Mouse (Mus musculus) spleen, embryonic (tissue): Measurements from ENCODE around the gene Med7.
"Not testable (repeated sequence)": the region's sequence is repeated elsewhere in the genome, so short reads cannot be mapped to it uniquely, and the experiment has no call there.

Experiments used
- CTCF ChIA-PET: fragments of 350-600 bp; sonication (Branson Sonifier 250); formaldehyde crosslinking; loops from one replicate; lab custom pipeline; 2022; lab: Charles Lee

Gene Med7

DNA sequence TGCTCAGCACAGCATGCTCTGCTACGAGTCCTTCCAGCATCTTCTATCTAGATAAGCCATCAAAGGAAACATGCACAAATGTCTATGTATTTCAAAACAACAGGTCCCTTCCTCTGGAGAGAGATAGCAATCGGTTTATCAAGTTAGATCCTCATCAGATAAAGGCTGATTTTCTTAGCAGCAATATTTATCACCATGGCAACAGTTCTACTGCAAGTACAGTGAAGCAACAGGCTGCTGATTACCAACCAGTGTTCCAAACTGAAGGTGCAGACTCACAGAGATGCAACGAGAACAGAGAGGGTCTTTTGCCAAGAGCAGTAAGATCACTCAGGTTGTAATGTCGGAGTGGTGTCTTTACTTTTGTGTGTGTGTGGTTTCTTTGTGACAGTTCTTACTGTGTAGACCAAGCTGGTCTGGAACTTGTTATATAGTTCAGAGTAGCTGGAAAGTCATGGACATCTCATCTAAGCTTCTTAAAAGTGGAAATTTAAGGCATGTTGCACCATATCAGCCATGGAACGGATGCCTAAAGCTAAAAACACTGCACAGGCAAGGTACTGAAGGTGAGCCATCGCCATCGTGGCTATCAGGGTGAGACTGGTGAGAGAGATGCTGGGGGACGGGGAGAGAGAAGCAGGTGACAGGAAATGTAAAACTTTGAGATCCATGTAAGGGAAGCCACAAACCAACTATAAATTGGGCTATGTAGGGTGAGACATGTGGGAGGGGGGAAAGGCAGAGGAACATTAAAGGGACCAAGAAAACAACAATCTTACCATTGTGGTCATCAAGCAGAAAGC is 15.4 kb upstream of the Med7 start:
- CTCF ChIA-PET, result no interaction called here

GRCm38 (mm10) chr11:46428131-46428530 is 8.6 kb upstream of the Med7 start:
- CTCF ChIA-PET, result not testable (repeated sequence)

DNA sequence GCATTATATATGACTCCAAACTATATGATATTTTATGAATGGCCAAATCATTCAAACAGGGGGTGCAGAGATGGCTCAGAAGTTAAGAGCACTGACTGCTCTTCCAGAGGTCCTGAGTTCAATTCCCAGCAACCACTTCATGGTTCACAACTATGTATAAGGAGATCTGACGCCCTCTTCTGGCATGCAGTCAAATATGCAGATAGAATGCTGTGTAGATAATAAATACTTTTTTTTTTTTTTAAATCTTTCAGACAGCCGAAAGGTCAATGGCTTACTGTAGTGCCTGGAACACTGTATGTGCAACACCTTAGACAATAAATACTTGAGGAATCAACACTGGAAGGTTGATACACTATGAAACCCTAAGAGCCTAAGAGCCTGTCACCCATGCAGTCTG is 6.6 kb upstream of the Med7 start:
- CTCF ChIA-PET, result no interaction called here

GRCm38 (mm10) chr11:46431129-46431528 is 5.6 kb upstream of the Med7 start:
- CTCF ChIA-PET, result interaction anchor here (0.7 to 1.0 kb wide), 2 partner anchors 156 to 161 kb away, joined by 3 to 8 read pairs; no protein-coding TSS in a partner anchor

DNA sequence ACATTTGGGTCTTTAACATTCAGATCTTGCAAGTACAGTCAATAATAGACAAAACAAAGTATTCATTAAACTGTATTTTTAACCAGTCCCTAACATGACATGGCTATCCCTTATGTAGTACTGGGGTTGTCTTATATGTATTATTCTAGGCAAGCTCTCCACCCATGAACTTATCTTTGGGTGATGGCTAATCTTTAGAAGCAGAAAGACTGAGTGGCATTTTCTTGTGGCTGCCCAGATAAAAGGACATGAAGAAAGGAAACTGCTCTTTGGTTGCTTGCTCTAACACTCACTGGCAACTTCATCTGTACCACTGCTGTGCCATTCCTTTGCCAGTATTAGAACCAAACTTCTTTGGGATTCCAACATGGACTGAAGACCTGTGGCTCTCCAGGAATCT is 1.4 kb upstream of the Med7 start:
- CTCF ChIA-PET, result no interaction called here

DNA sequence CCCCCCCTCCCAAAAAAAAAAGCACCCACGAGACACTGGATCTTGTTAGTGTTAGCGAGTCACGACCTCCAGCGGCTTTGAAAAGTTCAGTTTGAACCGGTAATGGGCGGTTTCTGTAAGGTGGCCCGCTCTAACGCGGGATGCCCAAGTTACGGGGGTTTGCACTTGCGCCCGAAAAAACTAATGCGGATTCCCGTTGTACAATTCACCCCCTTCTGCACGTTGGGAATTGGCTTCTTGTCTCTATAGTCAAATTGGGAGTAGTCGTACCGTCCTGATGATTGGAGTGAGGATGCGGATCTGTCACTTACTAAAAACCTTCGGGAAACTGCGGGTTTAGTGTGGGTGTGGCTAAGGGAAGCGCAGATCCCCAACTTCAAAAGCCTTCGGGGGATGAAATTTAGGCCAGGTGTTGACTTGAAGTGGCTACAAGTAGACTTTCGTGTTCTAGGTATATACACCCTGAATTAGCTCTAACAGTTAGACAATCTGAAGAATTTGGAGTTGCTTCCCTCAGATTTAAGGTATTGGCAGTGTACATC is 805 bp downstream of the Med7 start:
- CTCF ChIA-PET, result no interaction called here

DNA sequence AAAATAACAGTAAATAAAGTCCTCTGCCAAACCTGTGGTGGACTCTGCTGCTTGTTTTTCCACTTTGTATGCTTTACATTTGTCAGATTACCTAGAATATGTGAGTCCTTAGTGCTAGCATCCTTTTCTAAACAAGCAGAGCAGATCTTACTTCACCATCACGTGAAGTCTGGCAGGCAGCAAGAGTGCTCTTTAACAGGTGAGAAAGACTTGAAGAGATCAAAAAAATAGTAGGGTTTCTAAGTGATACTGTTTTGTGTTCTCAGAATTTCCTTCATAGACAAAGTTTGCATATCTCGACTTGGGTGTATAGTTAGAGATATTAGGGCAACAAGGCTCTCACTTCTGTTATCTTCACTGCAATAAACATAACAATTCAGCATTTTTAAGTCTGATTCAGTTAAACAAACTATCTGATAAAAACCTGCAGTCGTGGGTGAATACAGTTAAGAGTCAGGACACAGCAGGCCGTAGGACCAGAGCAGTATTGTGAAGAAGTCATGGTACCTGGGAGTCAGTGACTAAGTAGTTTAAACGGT is 2.3 kb downstream of the Med7 start:
- CTCF ChIA-PET, result no interaction called here

DNA sequence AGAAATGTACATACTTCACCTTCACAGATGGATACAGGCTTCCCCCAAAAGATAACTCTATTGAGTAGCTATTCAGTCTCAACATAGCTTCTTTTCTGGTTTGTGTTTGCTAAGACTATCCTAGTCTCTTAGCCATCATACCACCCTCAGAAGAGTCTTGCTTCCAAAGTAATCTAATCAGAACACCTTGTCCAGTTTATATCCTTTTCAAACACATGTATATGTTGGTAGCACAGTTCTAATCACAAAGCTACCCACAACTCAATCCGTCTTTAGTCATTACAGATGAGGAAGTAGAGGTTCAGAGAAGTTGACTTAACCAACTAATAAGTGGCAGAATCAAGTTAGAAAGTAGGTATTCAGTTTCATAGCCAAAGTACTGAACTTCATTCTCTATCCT is 5.0 kb downstream of the Med7 start:
- CTCF ChIA-PET, result interaction anchor here (0.5 kb wide), 1 partner anchor 165 kb away, joined by 3 read pairs; no protein-coding TSS in a partner anchor

- CTCF ChIA-PET, result interaction anchor here (0.6 kb wide), 1 partner anchor 25 kb away, joined by 7 read pairs; no protein-coding TSS in a partner anchor
These were observed 6.4 kb downstream of the Med7 start for GRCm38 (mm10) chr11:46443152-46443551.

- CTCF ChIA-PET, result interaction anchor here (0.6 kb wide), 1 partner anchor 25 kb away, joined by 7 read pairs; no protein-coding TSS in a partner anchor
These were observed 7.3 kb downstream of the Med7 start for GRCm38 (mm10) chr11:46443979-46444378.

GRCm38 (mm10) chr11:46446150-46446549 is 9.4 kb downstream of the Med7 start:
- CTCF ChIA-PET, result no interaction called here

DNA sequence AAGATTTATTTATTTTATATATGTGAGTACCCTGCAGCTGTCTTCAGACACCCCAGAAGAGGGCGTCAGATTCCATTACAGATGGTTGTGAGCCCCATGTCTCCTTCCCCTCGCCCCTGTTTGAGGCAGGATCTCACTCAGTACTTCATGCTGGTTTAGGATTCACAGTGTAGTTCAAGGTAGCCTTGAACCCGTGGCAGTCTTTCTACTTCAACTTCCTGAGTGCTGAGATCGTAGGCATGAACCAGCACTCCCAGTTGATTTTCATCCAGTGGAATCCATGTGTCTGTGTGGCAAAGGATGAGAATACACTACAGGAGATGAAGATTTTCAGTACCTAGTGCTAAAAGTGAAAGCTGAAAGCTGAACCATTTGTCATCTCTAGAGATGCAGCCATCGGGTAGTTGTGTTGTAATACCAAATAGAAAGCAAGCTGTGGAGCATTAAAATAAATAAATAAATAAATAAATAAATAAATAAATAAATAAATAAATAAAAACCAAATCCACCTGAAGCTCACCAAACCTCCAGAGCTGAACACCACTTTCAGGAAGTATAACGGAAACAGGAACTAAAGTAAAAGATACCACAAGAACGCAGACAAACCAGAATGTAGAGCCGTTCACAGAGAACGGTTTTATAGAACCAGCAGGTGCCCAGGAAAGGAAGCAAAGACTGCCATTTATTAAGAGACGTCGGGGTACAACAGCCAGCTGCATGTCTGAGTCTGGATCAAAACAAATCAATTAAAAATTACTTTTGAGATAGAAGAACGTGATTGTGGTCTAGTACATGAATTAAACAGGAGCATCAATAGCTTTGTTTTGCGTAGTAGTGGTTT is 11.1 kb downstream of the Med7 start:
- CTCF ChIA-PET, result interaction anchor here (0.6 kb wide), 1 partner anchor 525 kb away, joined by 4 read pairs; no protein-coding TSS in a partner anchor

- CTCF ChIA-PET, result no interaction called here
These were observed 12.8 kb downstream of the Med7 start for GRCm38 (mm10) chr11:46449461-46450080.

- CTCF ChIA-PET, result no interaction called here
These were observed 17.8 kb downstream of the Med7 start, which contains the start of gene Havcr2 for GRCm38 (mm10) chr11:46454453-46455045. Gene Havcr2, plus strand, starts transcription at chr11:46454935.

DNA sequence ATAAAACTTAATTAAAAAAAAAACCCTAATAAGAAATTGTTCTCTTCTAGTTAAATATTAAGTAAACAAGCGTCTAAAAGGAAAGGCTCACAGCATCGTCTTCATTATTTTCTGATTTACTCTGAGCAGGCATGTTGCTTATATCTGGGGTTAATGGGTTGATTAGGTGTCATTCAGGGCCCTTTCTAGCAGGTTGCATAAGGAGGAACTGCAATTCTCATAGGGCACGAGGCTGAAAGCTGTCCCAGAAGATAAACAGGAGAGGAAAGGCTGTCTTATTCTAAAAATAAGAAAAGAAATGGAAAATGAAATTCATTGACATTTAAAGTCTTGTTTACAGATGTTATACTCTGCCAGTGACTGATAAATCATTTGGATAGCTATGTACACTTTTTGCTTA is 23.2 kb downstream of the Med7 start:
- CTCF ChIA-PET, result no interaction called here

DNA sequence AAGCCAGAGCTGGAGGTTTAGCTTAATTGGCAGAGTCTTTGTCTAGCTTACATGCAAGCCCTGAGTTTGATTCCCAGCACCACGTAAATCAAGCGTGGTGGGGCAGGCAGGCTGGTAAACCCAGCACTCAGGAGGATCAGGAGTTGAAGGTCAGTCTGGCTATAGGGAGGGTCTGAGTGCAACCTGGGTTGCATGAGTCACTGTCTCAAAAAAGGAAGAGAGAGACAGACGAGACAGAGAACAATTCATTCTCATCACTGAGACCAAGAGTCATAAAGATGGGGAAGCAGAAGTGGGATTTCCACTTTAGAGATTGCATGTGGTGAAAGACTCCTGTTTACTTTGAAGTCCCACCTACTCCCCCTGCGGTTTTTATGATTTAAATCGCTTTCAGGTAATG is 24.6 kb downstream of the Med7 start:
- CTCF ChIA-PET, result no interaction called here

- CTCF ChIA-PET, result no interaction called here
These were observed 25.2 kb downstream of the Med7 start for GRCm38 (mm10) chr11:46461931-46462330.

GRCm38 (mm10) chr11:46466878-46467277 is 30.2 kb downstream of the Med7 start:
- CTCF ChIA-PET, result no interaction called here

GRCm38 (mm10) chr11:46474220-46474619 is 37.5 kb downstream of the Med7 start:
- CTCF ChIA-PET, result no interaction called here

DNA sequence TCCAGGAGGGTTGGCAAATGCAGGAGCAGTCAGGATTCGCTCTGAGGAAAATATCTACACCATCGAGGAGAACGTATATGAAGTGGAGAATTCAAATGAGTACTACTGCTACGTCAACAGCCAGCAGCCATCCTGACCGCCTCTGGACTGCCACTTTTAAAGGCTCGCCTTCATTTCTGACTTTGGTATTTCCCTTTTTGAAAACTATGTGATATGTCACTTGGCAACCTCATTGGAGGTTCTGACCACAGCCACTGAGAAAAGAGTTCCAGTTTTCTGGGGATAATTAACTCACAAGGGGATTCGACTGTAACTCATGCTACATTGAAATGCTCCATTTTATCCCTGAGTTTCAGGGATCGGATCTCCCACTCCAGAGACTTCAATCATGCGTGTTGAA is 42.6 kb downstream of the Med7 start:
- CTCF ChIA-PET, result interaction anchor here (0.6 kb wide), 1 partner anchor 10 kb away, joined by 8 read pairs; no protein-coding TSS in a partner anchor

GRCm38 (mm10) chr11:46480517-46480916 is 43.8 kb downstream of the Med7 start:
- CTCF ChIA-PET, result interaction anchor here (0.6 kb wide), 1 partner anchor 25 kb away, joined by 10 read pairs; no protein-coding TSS in a partner anchor
